ENCODE assay signal across 30 mouse cellular contexts in the genomic region with DNA sequence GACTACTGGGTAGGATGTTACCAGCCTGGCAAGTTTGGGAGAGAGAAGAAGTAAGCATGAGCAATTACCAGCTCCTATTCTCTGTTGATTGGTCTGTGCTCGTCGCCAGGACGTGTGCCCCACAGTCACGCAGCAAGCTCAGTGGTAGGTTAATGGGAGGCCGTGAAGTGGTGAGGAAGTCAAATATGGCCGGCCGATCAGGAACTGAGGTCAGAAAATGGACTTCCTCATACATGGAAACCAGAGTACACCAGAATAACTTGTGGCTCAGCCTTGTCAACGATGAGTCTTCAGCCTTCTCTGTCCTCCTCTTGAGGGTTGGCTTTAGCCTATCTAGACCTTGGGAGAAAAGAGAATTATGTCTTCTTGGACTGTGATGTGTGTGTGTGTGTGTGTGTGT.
DNase-seq lines count a peak whose midpoint lies in the region; ATAC-seq lines count a peak whose summit lies in the region.
"Had no signal": no experiment of that assay in that cellular context is flagged by ENCODE, and none has a peak within 500 bp of the region (broad histone marks: within the 10 kb centered on the region; RNA-seq: fewer than 3 reads in every experiment).

No protein-coding gene starts in this region.

- peak; percentile 44; the same call in 1 of the 2 replicates for ATAC-seq in granulocyte monocyte progenitor cell, adult 5-6 weeks (replicated peaks; ENCODE audit: poor library complexity, severe bottlenecking)
- ATAC-seq in megakaryocyte progenitor cell, adult 5-6 weeks (replicated peaks; ENCODE audit: poor library complexity) = peak; percentile 51
- ATAC-seq in neutrophil, adult 5-6 weeks (ENCODE audit: extremely low read depth, insufficient number of reproducible peaks, low FRiP score, poor library complexity, severe bottlenecking) = 0 out of 2 replicates have a peak, but pooled peaks have one; percentile 19
- ATAC-seq in forebrain, embryonic 12.5 days (ENCODE audit: low FRiP score) = no peak
- ATAC-seq: CD4-positive, CD25-positive, alpha-beta regulatory T cell, adult 4 months; forebrain, embryonic 13.5 days; forebrain, embryonic 15.5 days; forebrain, postnatal 0 days; Patski had no signal

- DNase-seq in ZHBTc4 (ENCODE audit: low read depth, low spot score) = peak; percentile 4
- no peak for DNase-seq in kidney, postnatal 36 days
- no peak for DNase-seq in spleen, postnatal 10 days (ENCODE audit: low spot score in 2 of 2)
- DNase-seq in adrenal gland, postnatal 36 days = no peak
- DNase-seq: adrenal gland, adult 2 months; adrenal gland, postnatal 10 days; adrenal gland, postnatal 25 days; B cell, adult 2 months; cerebellum, adult 11 months; cerebellum, adult 18-20 months; cerebellum, adult 8-10 months; cerebellum, adult 9-11 months; cerebellum, postnatal 14 days; cerebellum, postnatal 36 days; embryo, embryonic 11 days; forebrain, postnatal 0 days had no signal

- no peak overlapping the region for H3K4me3 ChIP-seq in forebrain, embryonic 12.5 days (replicated peaks)
- H3K4me3 ChIP-seq: embryonic facial prominence, embryonic 13.5 days; embryonic facial prominence, embryonic 15.5 days; erythroblast, embryonic 14.5 days; forebrain, embryonic 10.5 days; forebrain, embryonic 13.5 days; forebrain, embryonic 15.5 days had no signal

- H3K4me2 ChIP-seq in forebrain, embryonic 12.5 days = no peak overlapping the region
- H3K4me2 ChIP-seq: embryonic facial prominence, embryonic 13.5 days; embryonic facial prominence, embryonic 15.5 days; forebrain, embryonic 13.5 days; forebrain, embryonic 15.5 days had no signal

- H3K9me3 ChIP-seq in forebrain, embryonic 12.5 days = no peaks in the 10 kb centered on the region
- H3K9me3 ChIP-seq: embryonic facial prominence, embryonic 13.5 days; embryonic facial prominence, embryonic 15.5 days; forebrain, embryonic 10.5 days; forebrain, embryonic 13.5 days; forebrain, embryonic 15.5 days; G1E had no signal

- no peaks in the 10 kb centered on the region for H3K27me3 ChIP-seq in forebrain, embryonic 12.5 days
- H3K27me3 ChIP-seq: CH12.LX; embryonic facial prominence, embryonic 13.5 days; embryonic facial prominence, embryonic 15.5 days; forebrain, embryonic 13.5 days; forebrain, embryonic 15.5 days; Patski had no signal

- H3K4me1 ChIP-seq in forebrain, embryonic 12.5 days = no peaks in the 10 kb centered on the region
- H3K4me1 ChIP-seq: forebrain, embryonic 10.5 days; forebrain, embryonic 13.5 days; forebrain, embryonic 15.5 days had no signal

- H3K36me3 ChIP-seq in forebrain, embryonic 12.5 days (replicated peaks) = no peaks in the 10 kb centered on the region
- H3K36me3 ChIP-seq: embryonic facial prominence, embryonic 13.5 days; embryonic facial prominence, embryonic 15.5 days; forebrain, embryonic 10.5 days; forebrain, embryonic 15.5 days; G1E had no signal

- 95% methylated on average over 8 of the region's 8 CpGs for WGBS in forebrain, embryonic 12.5 days

- H3K9ac ChIP-seq in forebrain, embryonic 12.5 days = no peak overlapping the region
- H3K9ac ChIP-seq: embryonic facial prominence, embryonic 13.5 days; embryonic facial prominence, embryonic 15.5 days; forebrain, embryonic 13.5 days; forebrain, embryonic 15.5 days; forebrain, postnatal 0 days had no signal

- no peak overlapping the region for H3K27ac ChIP-seq in forebrain, embryonic 12.5 days
- H3K27ac ChIP-seq: embryonic facial prominence, embryonic 13.5 days; embryonic facial prominence, embryonic 15.5 days; forebrain, embryonic 10.5 days; forebrain, embryonic 13.5 days; forebrain, embryonic 15.5 days had no signal
